Comparison of ENCODE assay signal across 14 mouse cellular contexts in genomic region chr4:148671230-148671947, GRCm38 (mm10). TPM values are rescaled to one million over a fixed set of nuclear protein-coding genes. Genes with fewer than 3 reads are reported as not detected.
DNase-seq lines count a peak whose midpoint lies in the region; ATAC-seq and TF ChIP-seq lines count a peak whose summit lies in the region.
"Had no signal": no experiment of that assay in that cellular context is flagged by ENCODE, and none has a peak within 500 bp of the region (broad histone marks: within the 10 kb centered on the region; RNA-seq: fewer than 3 reads in every experiment).

No protein-coding gene starts in this region.

- H3K9ac ChIP-seq in embryonic facial prominence, embryonic 12.5 days: no peak overlapping the region
- H3K9ac ChIP-seq in lung, embryonic 14.5 days: no peak overlapping the region
- H3K9ac ChIP-seq in limb, embryonic 15.5 days: no peak overlapping the region
- no peak overlapping the region for H3K9ac ChIP-seq in stomach, embryonic 15.5 days
- no peak overlapping the region for H3K9ac ChIP-seq in forebrain, embryonic 16.5 days (replicated peaks; ENCODE audit: low read depth, low read length)

- no peak for DNase-seq in embryonic facial prominence, embryonic 10.5 days (ENCODE audit: low spot score)
- peak; percentile 17 for DNase-seq in lung, embryonic 14.5 days
- DNase-seq in lung, postnatal 25 days (ENCODE audit: low spot score): no peak
- no peak for DNase-seq in adrenal gland, adult (ENCODE audit: inconsistent age in 2 of 2, low spot score in 1 of 2)
- DNase-seq: adrenal gland, postnatal 25 days; kidney, postnatal 36 days; layer of hippocampus, postnatal 36 days; thymus, adult 18-20 months had no signal

- peaks cover 2% of the 10 kb centered on the region; the same call in 1 of the 2 replicates for H3K27me3 ChIP-seq in embryonic facial prominence, embryonic 12.5 days
- H3K27me3 ChIP-seq in embryonic facial prominence, embryonic 10.5 days (replicated peaks; ENCODE audit: low read depth, poor library complexity, severe bottlenecking): 0 out of 2 replicates have a peak, but pooled peaks cover 10% of the 10 kb centered on the region
- no peaks in the 10 kb centered on the region for H3K27me3 ChIP-seq in lung, embryonic 14.5 days (ENCODE audit: insufficient read depth, low read length)
- H3K27me3 ChIP-seq in limb, embryonic 15.5 days: no peaks in the 10 kb centered on the region
- no peaks in the 10 kb centered on the region for H3K27me3 ChIP-seq in stomach, embryonic 15.5 days (replicated peaks)
- no peaks in the 10 kb centered on the region for H3K27me3 ChIP-seq in forebrain, embryonic 16.5 days (replicated peaks; ENCODE audit: control insufficient read depth, insufficient read depth, low read length)

- 51% methylated on average over 16 of the region's 16 CpGs for WGBS in embryonic facial prominence, embryonic 12.5 days
- WGBS in embryonic facial prominence, embryonic 10.5 days: 61% methylated on average over 16 of the region's 16 CpGs
- 15% methylated on average over 16 of the region's 16 CpGs for WGBS in lung, embryonic 14.5 days
- WGBS in limb, embryonic 15.5 days: 30% methylated on average over 16 of the region's 16 CpGs
- WGBS in stomach, embryonic 15.5 days: 25% methylated on average over 16 of the region's 16 CpGs
- WGBS in forebrain, embryonic 16.5 days: 69% methylated on average over 16 of the region's 16 CpGs

- peak overlapping the region; percentile 25 for H3K4me2 ChIP-seq in embryonic facial prominence, embryonic 12.5 days (replicated peaks)
- peak overlapping the region; percentile 41 for H3K4me2 ChIP-seq in lung, embryonic 14.5 days
- H3K4me2 ChIP-seq in limb, embryonic 15.5 days: 0 out of 2 replicates have a peak overlapping the region, but pooled peaks have one; percentile 10
- peak overlapping the region; percentile 25; the same call in 1 of the 2 replicates for H3K4me2 ChIP-seq in stomach, embryonic 15.5 days
- H3K4me2 ChIP-seq in forebrain, embryonic 16.5 days (ENCODE audit: low read length): no peak overlapping the region

- peaks cover 16% of the 10 kb centered on the region for H3K4me1 ChIP-seq in embryonic facial prominence, embryonic 12.5 days
- H3K4me1 ChIP-seq in embryonic facial prominence, embryonic 10.5 days: peaks cover 31% of the 10 kb centered on the region
- peaks cover 9% of the 10 kb centered on the region; the same call in 1 of the 2 replicates for H3K4me1 ChIP-seq in lung, embryonic 14.5 days (ENCODE audit: insufficient read depth)
- H3K4me1 ChIP-seq in limb, embryonic 15.5 days: peaks cover 18% of the 10 kb centered on the region
- H3K4me1 ChIP-seq in stomach, embryonic 15.5 days: peaks cover 21% of the 10 kb centered on the region
- H3K4me1 ChIP-seq in forebrain, embryonic 16.5 days (replicated peaks; ENCODE audit: control insufficient read depth, insufficient read depth, low read length): no peaks in the 10 kb centered on the region

- no peak for TF ChIP-seq CTCF in lung, embryonic 14.5 days (IDR thresholded peaks at IDR 0.05; ENCODE audit: low read depth)

- H3K36me3 ChIP-seq in embryonic facial prominence, embryonic 12.5 days: no peaks in the 10 kb centered on the region
- no peaks in the 10 kb centered on the region for H3K36me3 ChIP-seq in embryonic facial prominence, embryonic 10.5 days (replicated peaks)
- H3K36me3 ChIP-seq in lung, embryonic 14.5 days (ENCODE audit: insufficient read depth): no peaks in the 10 kb centered on the region
- H3K36me3 ChIP-seq in limb, embryonic 15.5 days: no peaks in the 10 kb centered on the region
- no peaks in the 10 kb centered on the region for H3K36me3 ChIP-seq in stomach, embryonic 15.5 days
- H3K36me3 ChIP-seq in forebrain, embryonic 16.5 days (ENCODE audit: control insufficient read depth, insufficient read depth): no peaks in the 10 kb centered on the region
- H3K36me3 ChIP-seq: midbrain, embryonic 10.5 days had no signal

- no peak for ATAC-seq in embryonic facial prominence, embryonic 12.5 days (ENCODE audit: insufficient number of reproducible peaks, insufficient read depth, low FRiP score, low TSS enrichment)
- ATAC-seq in lung, embryonic 14.5 days (ENCODE audit: insufficient read depth): no peak
- no peak for ATAC-seq in limb, embryonic 15.5 days (ENCODE audit: insufficient number of reproducible peaks, low FRiP score, low TSS enrichment, low read depth)
- ATAC-seq in stomach, embryonic 15.5 days (ENCODE audit: insufficient read depth, low FRiP score, low read depth): no peak
- ATAC-seq in forebrain, embryonic 16.5 days: no peak

- H3K9me3 ChIP-seq in embryonic facial prominence, embryonic 12.5 days: no peaks in the 10 kb centered on the region
- no peaks in the 10 kb centered on the region for H3K9me3 ChIP-seq in embryonic facial prominence, embryonic 10.5 days
- H3K9me3 ChIP-seq in lung, embryonic 14.5 days (ENCODE audit: low read depth, low read length): no peaks in the 10 kb centered on the region
- H3K9me3 ChIP-seq in limb, embryonic 15.5 days: no peaks in the 10 kb centered on the region
- no peaks in the 10 kb centered on the region for H3K9me3 ChIP-seq in stomach, embryonic 15.5 days
- no peaks in the 10 kb centered on the region for H3K9me3 ChIP-seq in forebrain, embryonic 16.5 days (ENCODE audit: control insufficient read depth, low read length)
- H3K9me3 ChIP-seq: midbrain, embryonic 10.5 days had no signal

- no peak overlapping the region for H3K4me3 ChIP-seq in embryonic facial prominence, embryonic 12.5 days
- no peak overlapping the region for H3K4me3 ChIP-seq in embryonic facial prominence, embryonic 10.5 days
- H3K4me3 ChIP-seq in lung, embryonic 14.5 days (ENCODE audit: low read depth, low read length): no peak overlapping the region
- no peak overlapping the region for H3K4me3 ChIP-seq in limb, embryonic 15.5 days
- no peak overlapping the region for H3K4me3 ChIP-seq in stomach, embryonic 15.5 days (replicated peaks)
- H3K4me3 ChIP-seq in forebrain, embryonic 16.5 days (replicated peaks; ENCODE audit: low read length): no peak overlapping the region
- H3K4me3 ChIP-seq: midbrain, embryonic 10.5 days; myocyte had no signal

- H3K27ac ChIP-seq in embryonic facial prominence, embryonic 12.5 days: no peak overlapping the region
- no peak overlapping the region for H3K27ac ChIP-seq in embryonic facial prominence, embryonic 10.5 days (replicated peaks)
- no peak overlapping the region for H3K27ac ChIP-seq in lung, embryonic 14.5 days (ENCODE audit: low read depth)
- no peak overlapping the region for H3K27ac ChIP-seq in limb, embryonic 15.5 days
- no peak overlapping the region for H3K27ac ChIP-seq in stomach, embryonic 15.5 days
- no peak overlapping the region for H3K27ac ChIP-seq in forebrain, embryonic 16.5 days (ENCODE audit: low read length)
- H3K27ac ChIP-seq: midbrain, embryonic 10.5 days had no signal

RNA-seq across cellular contexts. Expression of gene Gm572, which starts 28.3 kb away (rescaled TPM):
- not detected in 2 replicates for polyA plus RNA-seq in embryonic facial prominence, embryonic 12.5 days (2016; fragmentation: Nextera tagmentation; extraction: Ambion mirVana)
- polyA plus RNA-seq in embryonic facial prominence, embryonic 10.5 days (2016; fragmentation: Nextera tagmentation; extraction: Ambion mirVana): not detected in 2 replicates
- polyA plus RNA-seq in lung, embryonic 14.5 days (2014; fragmentation: Nextera tagmentation; extraction: Ambion mirVana): not detected in 2 replicates
- polyA plus RNA-seq in limb, embryonic 15.5 days (2015; fragmentation: Nextera tagmentation; extraction: Ambion mirVana): not detected in 2 replicates
- polyA plus RNA-seq in stomach, embryonic 15.5 days (2015; fragmentation: Nextera tagmentation; extraction: Ambion mirVana): 0.09 TPM in 2 replicates
- not detected in 2 replicates for polyA plus RNA-seq in forebrain, embryonic 16.5 days (2015; fragmentation: Nextera tagmentation; extraction: Ambion mirVana)

RNA-seq across cellular contexts. Expression of gene Tardbp, which starts 44.6 kb away (rescaled TPM):
- polyA plus RNA-seq in embryonic facial prominence, embryonic 12.5 days (2016; fragmentation: Nextera tagmentation; extraction: Ambion mirVana): 362 and 375 TPM in 2 replicates
- 450 and 455 TPM in 2 replicates for polyA plus RNA-seq in embryonic facial prominence, embryonic 10.5 days (2016; fragmentation: Nextera tagmentation; extraction: Ambion mirVana)
- polyA plus RNA-seq in lung, embryonic 14.5 days (2014; fragmentation: Nextera tagmentation; extraction: Ambion mirVana): 172 and 186 TPM in 2 replicates
- polyA plus RNA-seq in limb, embryonic 15.5 days (2015; fragmentation: Nextera tagmentation; extraction: Ambion mirVana): 287 and 301 TPM in 2 replicates
- polyA plus RNA-seq in stomach, embryonic 15.5 days (2015; fragmentation: Nextera tagmentation; extraction: Ambion mirVana): 306 and 317 TPM in 2 replicates
- 277 and 319 TPM in 2 replicates for polyA plus RNA-seq in forebrain, embryonic 16.5 days (2015; fragmentation: Nextera tagmentation; extraction: Ambion mirVana)
